Mouse (Mus musculus) ES-E14 (cell line): ENCODE results near the gene Fkbpl.

Source experiments
- CHD2 ChIP-seq: IDR thresholded peaks from 2 replicates; pipeline ENCODE4 v1.6.1; 2014; ENCODE audit warnings: mild to moderate bottlenecking, low read depth, low read length, inconsistent platforms
- HCFC1 ChIP-seq: IDR thresholded peaks from 2 replicates; pipeline ENCODE4 v1.6.1; 2012; ENCODE audit warnings: low read length, inconsistent platforms, borderline replicate concordance; ENCODE audit not compliant: insufficient read depth
- MAFK ChIP-seq: IDR thresholded peaks from 2 replicates; pipeline ENCODE4 v1.6.1; 2014; ENCODE audit warnings: mild to moderate bottlenecking, low read depth, low read length, inconsistent platforms; ENCODE audit not compliant: insufficient read depth

- TF ChIP-seq MAFK (no peak), HCFC1 (no peak), CHD2 (no peak)
These were observed 15.3 kb upstream of the Fkbpl start, which contains the start of gene Prrt1 for GRCm38 (mm10) chr17:34629221-34629751.
